Mouse (Mus musculus) heart, postnatal 0 days (tissue): ENCODE data around the gene Cstad.

Source experiments
- CTCF ChIP-seq: IDR thresholded peaks from 2 replicates; pipeline ENCODE4 v1.5.1; 2016; ENCODE audit warnings: antibody characterized with exemption, control low read depth, low read depth
- EP300 ChIP-seq: IDR thresholded peaks from 2 replicates; pipeline ENCODE4 v1.6.1; 2016; ENCODE audit warnings: antibody characterized with exemption, low read depth

GRCm38 (mm10) chr2:30593636-30594310 is 1.1 kb upstream of the Cstad start:
- TF ChIP-seq CTCF: no peak
- no peak for TF ChIP-seq EP300
